Mouse (Mus musculus) large intestine, adult 2 months (tissue): ENCODE results near the gene Nop2. TPM values are rescaled to one million over a fixed set of nuclear protein-coding genes. Genes with fewer than 3 reads are reported as not detected.
"Not testable (repeated sequence)": the region's sequence is repeated elsewhere in the genome, so short reads cannot be mapped to it uniquely, and the experiment has no call there.

Experiments used
- DNase-seq: peaks from one replicate; pipeline ENCODE4 v3.0.0-alpha.2; 2012; ENCODE audit warnings: low read depth, low spot score
- WGBS: fragments of 180-500 bp; shearing (Covaris S2); methylation state at CpG from one replicate; pipeline ENCODE4 v1.1.7; 2018; 5-methylcytosine and 5-hydroxymethylcytosine counted together
- polyA plus RNA-seq: library from polyadenylated mRNA; depleted of rRNA; stranded (reverse); fragments of >200 nt; gene quantifications from 2 replicates; pipeline ENCODE4 v1.2.3, GENCODE M21; 2012

The Nop2 gene
- polyA plus RNA-seq, 1 experiment = 17.7 TPM

- DNase-seq = no peak
- WGBS = 67% methylated on average over 16 of the region's 16 CpGs
These were observed 17.3 kb downstream of the Nop2 start for GRCm38 (mm10) chr6:125148926-125149568.

GRCm38 (mm10) chr6:125149569-125149950, 17.9 kb downstream of the Nop2 start:
- 61% methylated on average over 7 of the region's 7 CpGs for WGBS

GRCm38 (mm10) chr6:125152212-125153017, 20.7 kb downstream of the Nop2 start:
- WGBS = 59% methylated on average over 22 of the region's 22 CpGs
- no peak for DNase-seq

More at GRCm38 (mm10) chr6:125149569-125149950, 17.9 kb downstream of the Nop2 start:
- DNase-seq = no peak

- WGBS = 72% methylated on average over 5 of the region's 5 CpGs
- DNase-seq = no peak
These were observed 21.3 kb downstream of the Nop2 start for GRCm38 (mm10) chr6:125153018-125153389.

- WGBS = 91% methylated on average over 4 of the region's 4 CpGs
- no peak for DNase-seq
These were observed 22.0 kb downstream of the Nop2 start for GRCm38 (mm10) chr6:125153682-125154081.

- no peak for DNase-seq
These were observed 22.8 kb downstream of the Nop2 start for GRCm38 (mm10) chr6:125154550-125154949.

- DNase-seq = no peak
- 47% methylated on average over 8 of the region's 8 CpGs for WGBS
These were observed 23.6 kb downstream of the Nop2 start for GRCm38 (mm10) chr6:125155262-125155661.

- no peak for DNase-seq
- WGBS = 81% methylated on average over 3 of the region's 3 CpGs
These were observed 24.8 kb downstream of the Nop2 start for GRCm38 (mm10) chr6:125156491-125156890.

- DNase-seq = no peak
- WGBS = 73% methylated on average over 7 of the region's 7 CpGs
These were observed 25.4 kb downstream of the Nop2 start for GRCm38 (mm10) chr6:125156903-125157614.

- no peak for DNase-seq
- whole genome bisulfite sequencing = 81% methylated on average over 15 of the region's 15 CpGs
These were observed 27.3 kb downstream of the Nop2 start for GRCm38 (mm10) chr6:125158944-125159492.

GRCm38 (mm10) chr6:125159773-125160557, 28.3 kb downstream of the Nop2 start:
- no peak for DNase-seq
- 87% methylated on average over 7 of the region's 7 CpGs for WGBS

GRCm38 (mm10) chr6:125160558-125160853, 28.8 kb downstream of the Nop2 start:
- no peak for DNase-seq
- WGBS = 72% methylated on average over 10 of the region's 10 CpGs

GRCm38 (mm10) chr6:125160854-125161760, 29.4 kb downstream of the Nop2 start:
- DNase-seq = peak; percentile 63
- WGBS = 14% methylated on average over 22 of the region's 22 CpGs

GRCm38 (mm10) chr6:125161971-125162370, 30.3 kb downstream of the Nop2 start:
- WGBS = 6% methylated on average over 4 of the region's 5 CpGs
- DNase-seq = not testable (repeated sequence)

GRCm38 (mm10) chr6:125162615-125163305, 31.1 kb downstream of the Nop2 start:
- DNase-seq = not testable (repeated sequence)
- WGBS = 67% methylated on average over 13 of the region's 16 CpGs

GRCm38 (mm10) chr6:125163801-125164657, 32.3 kb downstream of the Nop2 start:
- WGBS = 4% methylated on average over 20 of the region's 20 CpGs
- no peak for DNase-seq

- DNase-seq = no peak
These were observed 33.1 kb downstream of the Nop2 start for GRCm38 (mm10) chr6:125164672-125165327.

More at GRCm38 (mm10) chr6:125164672-125165327, 33.1 kb downstream of the Nop2 start:
- under 1% methylated on average over 39 of the region's 39 CpGs for WGBS
